Mouse (Mus musculus): ENCODE data around the gene Sik2.

Gene Sik2

DNA sequence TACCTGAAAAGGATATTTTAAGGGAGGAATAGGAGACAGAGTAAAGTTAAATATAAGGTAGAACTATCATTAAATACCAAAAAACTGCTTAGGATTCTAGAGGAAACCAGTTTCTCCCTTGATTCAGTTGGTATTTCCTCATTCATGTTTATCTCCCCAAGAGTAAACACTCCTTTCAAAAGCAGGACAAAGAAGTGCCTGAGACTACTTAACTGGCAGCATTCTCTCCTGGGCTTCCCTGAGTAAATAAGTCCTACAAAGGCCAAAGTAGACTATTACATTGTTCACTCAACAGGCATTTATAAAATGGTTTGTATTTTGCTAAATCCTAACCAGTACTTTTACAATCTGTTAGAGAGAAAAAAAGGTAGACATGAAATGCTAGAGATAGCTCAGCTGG, 22.2 kb downstream of the Sik2 start:
- DNase-seq (ENCODE audit: low read depth, low spot score) = no peak

DNA sequence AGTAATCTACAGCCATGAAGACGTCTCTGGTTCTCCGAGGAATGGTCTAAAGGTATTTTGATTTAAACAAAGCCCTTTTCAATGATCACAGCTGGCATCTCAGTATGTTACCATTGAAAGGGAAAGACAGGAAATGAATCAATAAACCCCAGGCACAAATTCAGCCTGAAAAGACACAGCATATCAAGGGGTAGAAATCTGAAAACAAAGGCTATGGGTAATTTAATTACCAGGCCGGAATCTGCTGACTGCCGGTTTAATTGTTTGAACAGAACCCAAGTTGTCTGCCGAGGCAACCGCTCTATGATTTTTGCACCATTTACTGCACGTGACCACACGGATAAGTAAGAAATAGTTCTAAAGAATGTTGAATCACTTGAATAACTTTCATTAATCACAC, 22.8 kb downstream of the Sik2 start:
- no peak for DNase-seq (ENCODE audit: low read depth, low spot score)

DNA sequence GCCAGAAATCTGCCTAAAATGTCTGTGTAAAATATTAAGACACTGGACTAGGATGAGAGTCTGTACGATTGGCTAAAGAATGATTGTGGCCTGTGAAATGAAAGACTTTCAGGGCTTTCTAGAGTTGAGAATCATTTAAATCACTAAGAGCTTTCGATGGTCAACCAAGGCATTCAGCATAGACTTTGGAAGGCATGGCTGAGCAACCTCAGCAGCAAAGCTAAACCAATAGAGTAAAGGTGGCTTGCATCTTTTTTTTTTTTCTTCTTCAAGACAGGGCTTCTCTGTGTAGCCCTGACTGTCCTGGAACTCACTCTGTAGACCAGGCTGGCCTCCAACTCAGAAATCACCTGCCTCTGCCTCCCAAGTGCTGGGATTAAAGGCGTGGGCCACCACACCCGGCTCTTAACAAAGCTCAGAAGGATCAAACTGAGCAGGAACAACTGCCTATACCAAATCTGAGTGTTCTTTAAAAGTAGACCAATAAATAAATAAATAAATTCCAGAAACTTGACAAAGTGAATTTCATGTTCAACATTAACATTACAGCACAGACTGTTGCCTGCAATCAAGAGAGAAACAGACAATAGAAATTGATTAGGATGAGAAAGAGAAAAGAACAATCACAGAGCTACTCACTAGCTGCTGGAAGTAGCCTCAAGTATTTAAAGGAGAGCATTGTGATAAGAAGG, 27.2 kb downstream of the Sik2 start:
- no peak for DNase-seq (ENCODE audit: low read depth, low spot score)

DNA sequence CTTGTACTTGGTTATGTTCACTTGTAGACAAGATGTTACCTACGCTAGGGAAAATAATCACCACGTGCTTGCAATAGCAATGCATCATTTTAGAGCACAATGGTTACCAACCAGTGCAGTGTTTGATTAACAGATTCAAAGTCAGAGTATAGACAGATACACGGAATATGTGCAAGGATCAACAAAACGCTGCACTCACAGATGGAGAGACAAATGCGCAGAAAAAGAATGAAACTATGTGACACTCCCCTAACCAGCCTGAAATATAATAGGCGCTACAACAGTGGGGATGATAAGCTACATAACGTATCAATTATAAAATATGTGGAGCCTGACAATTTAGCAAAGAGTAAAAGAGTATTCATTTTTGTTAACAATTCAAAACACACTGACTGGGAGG, 34.2 kb downstream of the Sik2 start:
- no peak for DNase-seq (ENCODE audit: low read depth, low spot score)

DNA sequence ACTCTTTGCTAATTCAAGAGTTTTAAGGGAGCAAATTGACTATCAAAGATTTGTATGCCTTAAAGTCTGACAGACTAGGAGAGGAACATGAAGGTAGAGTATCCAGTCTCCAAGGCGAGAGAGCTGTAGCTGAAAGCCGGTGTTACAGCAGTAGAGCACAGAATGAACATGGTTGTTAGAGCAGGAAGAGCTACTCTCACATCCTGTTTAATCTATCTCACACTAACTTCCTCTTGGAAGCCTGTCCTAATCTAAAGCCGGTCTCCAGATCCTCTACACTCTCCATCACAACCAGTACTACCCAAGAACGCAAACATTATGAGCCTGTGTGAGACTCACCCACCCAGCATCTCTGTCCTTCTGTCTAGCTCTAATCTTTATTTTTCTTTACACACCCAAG, 38.5 kb downstream of the Sik2 start:
- no peak for DNase-seq (ENCODE audit: low read depth, low spot score)

DNA sequence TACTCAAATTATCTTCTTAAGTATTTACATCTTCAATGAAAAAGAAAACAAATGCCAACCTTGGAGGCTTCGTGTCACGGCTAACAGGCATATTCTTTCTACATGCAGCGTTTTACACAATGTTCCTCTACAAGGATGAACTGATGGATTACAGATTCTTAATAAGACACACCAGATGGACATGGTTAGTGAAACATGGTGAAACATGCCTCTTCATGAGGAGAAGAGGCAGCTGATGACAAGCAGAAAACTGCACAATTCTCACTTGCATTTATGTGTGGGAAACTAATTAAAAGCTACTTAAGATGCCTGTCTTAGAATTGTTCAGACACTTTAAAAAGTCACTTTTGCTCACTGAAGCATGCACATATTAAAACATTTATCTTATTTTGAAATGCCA, 39.6 kb downstream of the Sik2 start:
- DNase-seq (ENCODE audit: low read depth, low spot score) = no peak

DNA sequence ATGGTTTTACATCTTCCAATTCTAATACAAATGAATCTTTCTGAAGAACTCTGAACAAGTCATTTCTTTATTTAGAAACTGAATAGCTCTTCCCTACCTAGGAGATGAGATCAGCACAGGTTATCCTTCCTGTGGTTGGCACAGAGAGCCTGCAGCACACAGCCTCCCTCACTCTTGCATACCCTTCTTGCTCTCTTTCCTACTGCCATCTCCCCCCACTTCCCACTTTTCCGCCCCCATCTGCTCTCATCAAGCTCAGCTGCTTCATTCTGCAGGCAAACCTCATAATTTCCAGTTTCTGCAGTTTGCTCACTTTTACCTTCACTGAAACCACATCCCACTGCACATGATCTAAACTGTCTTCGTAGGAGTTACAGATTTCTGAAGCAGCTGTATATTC, 42.6 kb downstream of the Sik2 start:
- DNase-seq (ENCODE audit: low read depth, low spot score) = no peak

DNA sequence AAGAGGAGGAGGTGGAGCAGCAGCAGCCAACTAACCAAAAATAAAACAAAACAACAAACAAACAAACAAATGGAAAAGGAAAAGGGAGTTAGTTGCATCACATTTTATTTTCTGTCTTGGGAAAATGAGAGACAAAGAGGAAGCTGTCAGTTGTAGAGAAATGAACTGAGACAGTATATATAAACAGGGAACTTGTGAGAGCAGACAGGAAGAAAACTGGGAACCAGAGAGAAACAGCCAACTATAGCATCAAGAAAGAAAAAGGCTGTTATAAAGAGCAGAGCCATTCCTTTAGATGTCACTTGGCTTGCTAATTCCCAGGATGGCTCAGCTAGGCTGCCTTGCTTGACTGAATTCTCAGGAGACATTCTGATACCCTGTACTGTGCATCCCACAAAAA, 43.5 kb downstream of the Sik2 start:
- DNase-seq (ENCODE audit: low read depth, low spot score) = no peak

DNA sequence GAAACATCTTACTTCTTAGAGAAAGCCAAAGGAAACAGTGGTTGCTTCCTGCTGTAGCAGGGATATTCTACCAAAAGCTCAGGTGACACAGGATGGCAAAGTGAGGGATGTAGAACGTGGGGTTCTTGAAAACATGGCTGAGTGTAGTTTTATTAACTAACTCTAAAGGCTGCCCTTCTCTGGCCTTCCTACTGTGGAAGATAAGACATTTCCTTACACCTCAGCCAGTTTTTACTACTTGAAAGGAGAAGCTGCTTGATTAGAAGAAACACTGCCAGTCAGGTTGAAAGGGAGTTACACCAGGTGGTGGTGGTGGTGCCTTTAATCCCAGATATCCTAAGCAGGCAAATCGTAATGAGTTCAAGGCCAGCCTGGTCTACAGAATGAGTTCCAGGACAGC, 44.0 kb downstream of the Sik2 start:
- no peak for DNase-seq (ENCODE audit: low read depth, low spot score)

DNA sequence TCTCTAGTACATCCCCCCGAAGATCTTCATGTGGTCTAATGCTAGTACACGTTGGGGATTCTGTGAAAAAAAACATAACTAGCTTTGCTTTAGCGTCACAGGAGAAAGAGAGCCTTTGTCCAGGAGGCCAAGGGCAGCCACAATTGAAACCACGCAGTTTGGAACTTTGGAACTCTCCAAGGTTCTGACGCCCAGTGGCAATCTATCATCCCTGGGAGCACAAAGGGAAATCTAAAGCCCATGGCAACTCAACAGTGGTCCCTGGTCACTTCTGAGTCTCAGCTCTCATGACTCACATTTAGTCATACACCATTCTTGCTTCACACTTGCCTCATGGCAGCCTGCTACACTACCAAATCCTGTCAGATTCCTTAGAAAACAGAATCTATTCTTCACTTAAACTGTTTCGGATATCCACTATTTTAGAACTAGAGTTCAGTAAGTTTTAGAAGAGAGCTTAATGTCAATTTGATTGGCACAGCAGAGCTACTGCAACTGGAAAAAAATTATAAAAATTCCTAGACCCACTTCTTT, 50.9 kb downstream of the Sik2 start:
- DNase-seq (ENCODE audit: low read depth, low spot score) = peak; percentile 88

DNA sequence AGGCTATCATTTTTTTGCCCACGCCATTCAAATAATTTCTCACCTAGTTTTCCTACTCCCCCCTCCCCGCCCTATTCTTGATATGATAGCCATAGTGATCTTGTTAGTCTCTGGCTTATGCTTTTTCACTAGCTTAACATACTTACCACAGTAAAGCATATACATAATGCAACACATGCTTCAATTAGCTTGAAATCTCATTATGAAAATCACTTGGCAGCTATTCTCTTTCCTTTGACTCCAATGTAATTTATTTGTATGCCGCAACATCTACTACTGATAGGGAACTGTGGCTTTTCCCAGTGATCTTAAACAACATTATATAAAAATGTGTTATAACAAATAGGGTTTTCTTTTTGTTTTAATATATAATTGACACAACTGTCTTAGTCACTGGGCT, 53.7 kb downstream of the Sik2 start:
- no peak for DNase-seq (ENCODE audit: low read depth, low spot score)

DNA sequence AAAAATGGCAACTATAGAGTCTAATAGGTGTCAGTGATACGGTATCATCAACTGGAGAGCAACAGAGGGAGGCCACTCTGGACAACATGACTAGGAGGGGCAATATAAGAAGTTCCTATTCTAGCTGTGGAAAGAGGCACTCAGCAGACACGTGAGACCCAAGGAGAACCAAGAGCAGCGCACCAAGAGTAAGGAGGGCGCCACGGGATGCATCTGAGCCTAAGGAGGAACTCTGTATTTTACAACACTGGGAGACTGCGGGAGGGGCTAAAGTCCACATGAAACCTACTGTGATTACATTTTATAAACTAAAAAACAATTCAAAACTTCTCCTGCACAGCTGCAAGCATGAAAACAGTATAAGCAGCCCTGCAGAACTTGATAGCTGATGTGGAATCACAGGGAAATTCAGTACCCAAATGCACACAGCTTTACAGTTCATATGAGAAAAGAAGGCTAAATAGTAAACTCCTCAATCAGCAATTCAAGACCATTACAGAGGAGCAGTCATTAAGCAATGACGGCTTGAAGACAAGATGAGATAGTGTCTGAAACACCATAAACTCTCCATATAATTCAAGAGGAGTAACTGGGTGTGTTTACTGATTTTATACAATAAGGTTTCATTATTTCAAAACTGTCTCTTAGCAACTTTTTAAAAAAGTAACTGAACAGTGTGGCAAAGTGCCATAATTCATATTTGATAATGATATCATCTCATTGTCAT, 60.6 kb downstream of the Sik2 start:
- DNase-seq (ENCODE audit: low read depth, low spot score) = no peak

DNA sequence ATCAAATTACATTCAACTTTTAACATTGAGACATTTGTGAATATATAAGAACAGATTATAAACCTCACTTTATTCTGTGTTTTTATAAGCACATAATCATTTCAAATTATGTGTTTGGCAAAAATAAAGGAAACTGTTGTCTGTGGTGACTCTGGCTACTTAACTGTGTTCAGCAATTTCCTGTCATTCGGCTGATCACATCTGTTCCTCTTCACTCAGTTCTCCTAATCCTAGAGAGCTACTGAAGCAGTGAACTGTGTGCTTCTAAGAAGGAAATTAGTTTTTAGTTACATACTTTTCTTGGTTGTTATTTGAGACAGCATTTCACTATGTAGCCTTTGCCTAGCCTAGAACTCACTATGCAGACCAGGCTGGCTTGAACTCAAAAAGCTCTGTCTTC, 62.5 kb downstream of the Sik2 start:
- DNase-seq (ENCODE audit: low read depth, low spot score) = no peak

DNA sequence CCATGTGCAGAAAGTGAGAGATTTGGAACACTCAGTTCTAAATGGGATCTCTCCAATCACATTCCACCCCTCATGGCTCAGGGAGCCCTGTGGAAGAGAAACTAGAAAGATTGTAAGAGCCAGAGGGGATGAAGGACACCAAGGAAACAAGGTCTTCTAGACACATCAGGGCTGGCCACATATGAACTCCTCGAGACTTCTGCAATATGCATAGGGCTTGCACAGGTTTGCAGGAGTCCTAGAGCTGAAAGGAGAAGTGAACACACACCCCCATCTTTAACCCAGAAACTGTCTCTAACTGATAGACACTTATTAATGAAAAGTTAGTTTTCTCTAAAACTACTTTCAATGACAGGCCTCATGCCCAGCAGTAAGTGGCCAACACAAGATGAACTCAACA, 64.0 kb downstream of the Sik2 start:
- DNase-seq (ENCODE audit: low read depth, low spot score) = no peak

DNA sequence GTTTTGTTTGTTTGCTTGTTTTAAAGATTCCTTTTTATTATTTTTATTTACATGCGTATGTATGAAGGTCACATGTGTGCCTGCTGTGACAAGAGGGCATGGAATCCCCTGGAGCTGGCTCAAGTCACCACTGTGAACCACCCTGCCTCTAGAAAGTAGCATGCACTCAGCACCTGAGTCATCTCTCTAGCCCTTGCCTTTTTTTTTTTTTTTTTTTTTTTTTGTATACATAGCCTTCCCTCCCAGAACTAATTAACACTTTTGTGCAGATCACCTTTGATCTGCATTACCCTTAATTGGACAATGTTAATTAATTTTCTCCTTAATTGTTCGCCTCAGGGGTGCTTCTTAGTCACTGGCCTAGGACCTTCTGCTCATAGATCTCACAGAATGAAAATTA, 66.2 kb downstream of the Sik2 start:
- DNase-seq (ENCODE audit: low read depth, low spot score) = no peak

DNA sequence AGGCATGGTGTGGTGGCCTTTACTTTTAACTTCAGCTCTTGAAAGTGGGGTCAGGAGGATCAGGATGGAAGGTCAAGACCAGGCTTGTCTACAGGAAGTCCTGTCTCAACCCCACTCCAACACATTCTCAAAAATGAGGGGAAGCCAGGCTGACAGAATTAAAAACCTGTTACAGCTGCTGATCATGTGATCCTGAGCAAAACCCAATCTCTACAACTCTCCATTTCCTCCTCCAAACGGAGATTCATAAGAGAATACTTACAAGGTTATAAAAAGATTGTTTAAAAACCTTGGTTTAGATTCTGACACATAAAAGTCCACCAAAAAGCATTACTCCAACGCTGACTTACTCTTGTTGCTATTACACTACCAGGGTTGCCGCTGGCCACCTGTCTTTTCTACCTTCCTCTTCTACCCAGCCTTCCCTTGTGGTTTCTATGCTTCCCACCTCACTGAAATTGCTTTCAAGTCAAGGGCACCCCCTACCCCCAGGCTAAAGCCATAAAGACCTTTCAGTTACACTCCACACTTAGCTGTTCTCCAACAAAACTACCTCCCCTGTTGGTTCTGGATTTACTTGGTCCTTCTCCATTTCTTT, 67.0 kb downstream of the Sik2 start:
- DNase-seq (ENCODE audit: low read depth, low spot score) = no peak

DNA sequence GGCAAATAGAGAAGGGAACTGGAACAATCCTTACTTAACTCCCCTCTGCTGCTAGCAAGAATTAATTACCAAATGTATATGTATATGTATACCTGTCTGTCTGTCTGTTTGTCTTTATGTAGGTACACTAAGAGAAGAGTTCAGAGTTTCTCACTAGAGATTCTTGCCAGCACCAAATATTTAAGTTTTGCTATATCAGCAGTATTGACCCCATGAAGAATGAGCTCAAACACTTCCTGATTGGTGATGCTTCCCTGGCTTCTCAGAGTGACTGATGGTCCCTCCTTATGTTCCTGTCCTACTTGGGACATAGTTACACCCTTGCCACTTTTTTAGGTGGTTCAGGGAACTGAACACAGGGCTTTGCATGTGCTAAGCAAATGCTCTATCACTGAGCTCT, 78.9 kb downstream of the Sik2 start:
- DNase-seq (ENCODE audit: low read depth, low spot score) = no peak

DNA sequence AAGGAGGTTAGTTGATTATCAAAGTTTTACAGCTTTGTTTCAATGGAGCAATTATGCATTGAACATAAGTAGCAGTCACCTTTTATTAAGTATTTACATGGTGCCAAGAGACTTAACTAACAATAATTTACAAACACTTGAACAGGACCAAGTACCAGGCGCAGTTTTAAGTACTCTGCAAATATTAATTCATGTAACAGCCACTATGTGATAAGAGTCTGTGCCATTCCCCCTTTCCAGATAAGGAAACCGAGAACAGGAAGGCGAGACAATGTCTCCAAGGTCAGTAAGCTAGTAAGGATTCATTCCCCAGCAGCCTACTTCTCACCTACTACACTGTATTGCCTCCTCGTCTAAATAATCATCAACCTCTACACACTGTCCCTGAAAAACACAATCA, 83.1 kb downstream of the Sik2 start:
- no peak for DNase-seq (ENCODE audit: low read depth, low spot score)

DNA sequence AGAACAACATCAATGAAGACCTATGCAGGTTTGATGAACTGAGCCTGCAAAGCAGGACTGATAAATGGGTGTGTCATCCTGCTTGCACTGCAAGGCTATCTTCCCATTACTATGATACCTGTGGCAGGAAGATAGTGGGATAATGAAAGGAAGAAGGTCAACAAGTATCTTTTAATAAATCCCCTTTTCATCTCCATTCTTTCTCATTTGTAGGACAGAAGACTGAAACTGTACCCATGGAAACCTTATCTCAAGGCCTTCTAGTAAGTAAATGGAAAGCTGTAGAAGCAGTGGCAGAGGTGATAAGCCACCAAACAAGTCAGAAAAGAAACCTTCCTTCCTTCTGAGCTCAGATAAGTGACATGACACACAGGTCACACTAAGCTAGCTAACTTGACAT, 84.4 kb downstream of the Sik2 start:
- no peak for DNase-seq (ENCODE audit: low read depth, low spot score)

DNA sequence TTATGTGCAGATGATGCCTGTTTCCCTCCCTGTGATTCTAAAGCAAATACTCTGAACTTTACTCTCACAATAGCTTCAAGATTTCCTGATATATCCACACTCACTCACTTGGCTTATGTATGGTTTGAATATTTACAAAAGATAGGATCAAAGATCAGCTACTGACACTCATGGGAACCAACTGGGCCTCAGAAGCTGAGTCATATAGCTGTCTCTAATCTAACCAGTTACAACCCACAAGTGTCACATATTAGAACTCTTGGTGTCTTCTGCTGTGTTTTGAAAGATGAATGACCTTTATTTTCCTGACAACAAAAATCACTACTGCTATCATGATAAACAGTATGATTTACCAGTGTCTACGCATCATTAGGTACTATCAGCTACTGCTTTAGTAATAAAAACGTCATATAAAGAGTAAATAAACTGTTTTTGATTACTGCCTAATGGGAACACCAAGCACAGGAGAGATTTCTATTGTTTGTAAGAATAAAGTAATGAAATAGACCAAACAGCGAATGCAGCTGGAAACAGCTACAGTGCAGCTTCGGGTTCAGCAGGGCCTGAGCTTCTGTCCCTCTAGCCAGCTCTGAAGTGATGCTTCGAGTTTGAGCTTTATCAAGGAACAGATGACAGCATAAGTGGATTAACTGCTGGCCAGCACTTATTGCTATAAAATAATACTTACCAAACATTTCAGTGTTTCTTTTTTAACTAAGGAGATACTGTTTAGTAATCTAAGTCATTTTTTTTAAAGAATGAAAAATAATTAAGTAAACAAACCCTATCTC, 86.3 kb downstream of the Sik2 start:
- no peak for DNase-seq (ENCODE audit: low read depth, low spot score)

DNA sequence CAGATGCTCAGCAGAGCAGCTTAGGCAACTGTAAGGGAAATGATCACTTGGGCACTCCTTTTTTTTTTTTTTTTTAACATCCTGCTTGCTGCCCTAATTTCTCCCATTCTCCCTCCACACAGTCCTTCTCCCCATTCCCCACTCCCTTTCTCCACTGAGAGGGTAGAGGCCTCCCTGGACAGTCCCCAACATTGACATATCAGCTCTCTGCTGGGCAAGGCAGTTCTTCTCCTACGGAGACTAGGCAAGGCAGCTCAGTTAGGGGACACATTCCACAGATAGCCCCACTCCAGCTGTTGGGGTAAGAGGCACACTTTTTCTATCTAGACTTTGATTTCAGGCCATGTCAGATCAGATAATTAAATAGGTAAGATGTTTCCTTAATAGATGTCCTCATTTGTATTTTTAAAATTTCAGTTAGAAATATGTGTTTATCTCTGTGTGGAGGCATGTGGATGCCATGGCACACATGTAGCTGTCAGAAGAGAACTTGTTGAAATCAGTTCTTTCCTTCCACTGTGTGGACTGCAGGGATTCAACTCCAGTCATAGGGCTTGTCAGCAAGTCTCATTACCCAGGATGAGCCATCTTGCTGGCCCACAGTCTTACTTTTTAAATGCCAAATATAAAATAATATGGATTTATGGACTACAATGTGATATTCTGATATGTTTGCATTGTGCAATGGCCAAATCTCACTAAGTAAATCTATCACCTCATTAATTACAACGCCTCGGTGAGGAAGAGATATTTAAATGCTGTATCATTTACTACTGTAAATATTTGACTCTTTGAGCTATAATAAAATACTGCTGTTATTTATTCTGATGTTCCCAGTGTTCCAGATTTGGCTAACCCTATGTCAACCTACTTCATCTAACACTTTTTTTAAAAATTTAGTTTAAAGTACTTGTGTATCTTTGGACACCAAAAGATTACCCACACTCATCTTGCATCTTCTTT, 87.7 kb downstream of the Sik2 start:
- DNase-seq (ENCODE audit: low read depth, low spot score) = no peak
